Mouse (Mus musculus) CD4-positive, CD25-positive, alpha-beta regulatory T cell, adult 9 weeks (primary cell): ENCODE data around the gene Rcor2. TPM values are rescaled to one million over a fixed set of nuclear protein-coding genes. Genes with fewer than 3 reads are reported as not detected.

Experiments
- polyA plus RNA-seq: library from polyadenylated mRNA; unstranded; fragments of 100-300 nt; shearing (Covaris generic); gene quantifications from one replicate; pipeline ENCODE4 v1.2.1, GENCODE M21; 2017

The Rcor2 gene
- polyA plus RNA-seq = 0.27 TPM

DNA sequence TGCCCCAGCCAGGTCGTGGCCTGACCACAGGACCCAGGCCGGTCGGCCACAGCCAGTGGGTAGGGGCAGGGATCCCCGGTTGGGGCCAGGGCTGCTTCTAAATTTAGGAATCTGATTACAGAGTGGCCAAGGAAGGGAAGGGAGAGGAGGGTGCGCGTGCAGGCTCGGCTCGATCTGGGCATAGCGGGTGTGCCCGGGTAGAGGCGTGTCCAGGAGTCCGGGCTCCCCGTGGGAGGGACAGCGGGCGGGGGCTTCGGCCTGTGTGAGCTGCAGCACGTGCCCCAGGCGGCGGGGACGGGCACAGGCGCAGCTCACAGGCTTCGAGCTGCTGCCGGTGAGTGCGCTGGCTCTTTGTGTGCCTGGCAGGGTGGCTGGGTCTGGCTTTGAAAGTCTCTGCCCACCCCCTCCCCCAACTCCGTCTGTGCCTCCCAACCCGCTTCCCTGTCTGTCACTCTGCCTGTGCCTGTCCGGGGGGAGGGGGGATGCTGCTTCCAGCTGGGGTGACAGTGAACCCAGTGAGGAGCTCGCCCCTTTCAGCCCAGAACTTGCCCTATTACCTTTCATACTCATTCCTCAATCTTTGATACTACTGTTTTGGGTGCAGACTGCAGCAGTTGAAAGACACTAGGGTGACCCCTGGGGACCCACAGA lies at the start of gene Rcor2:
Rcor2 (plus strand) TSS at position 235 of the 651 bp plus-strand sequence.

DNA sequence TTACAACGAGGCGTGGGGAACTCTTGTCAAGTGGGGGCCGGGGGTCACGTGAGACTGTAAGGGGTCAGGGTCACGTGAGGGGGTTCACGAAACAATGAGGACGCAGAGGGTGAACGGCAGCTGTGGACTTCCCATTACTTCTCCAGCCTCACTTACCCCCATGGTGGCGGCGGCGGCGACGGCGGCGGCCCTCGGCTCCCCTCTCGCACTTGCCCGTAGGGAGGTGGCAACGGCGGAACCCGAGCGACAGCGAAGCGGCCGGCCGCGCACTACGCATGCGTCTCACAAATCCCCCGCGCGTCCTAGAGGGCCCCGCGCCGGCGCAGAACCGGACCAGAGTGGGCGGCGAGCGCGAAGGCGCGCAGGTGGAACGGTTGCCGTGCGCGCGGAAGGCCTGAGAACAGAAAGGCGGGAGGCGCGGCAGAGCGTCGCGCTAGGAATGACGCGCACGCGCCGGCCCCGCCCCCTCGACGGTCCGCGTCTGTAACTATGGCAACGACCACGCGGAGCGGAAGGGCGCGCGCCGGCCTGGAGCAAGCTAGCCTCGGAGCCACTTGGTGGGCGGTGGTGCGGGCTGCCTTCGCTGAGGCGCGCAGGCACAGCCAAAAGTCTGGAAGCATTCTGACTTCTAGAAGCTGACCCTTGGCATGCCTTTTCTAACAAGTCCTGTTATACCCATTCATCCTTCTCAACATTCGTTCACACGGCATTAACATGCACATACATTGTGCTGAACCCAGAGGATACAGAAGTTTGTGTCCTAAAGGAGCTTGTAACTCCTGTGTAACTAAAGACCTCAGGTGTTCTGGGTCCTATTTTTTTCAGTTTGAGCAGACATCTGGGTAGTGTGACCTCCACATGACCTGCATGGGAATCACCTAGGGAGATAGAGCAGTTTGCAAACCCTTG lies 26.1 kb upstream of the Rcor2 start, which contains the start of gene Naa40:
Naa40 (minus strand) TSS at position 402 of the 909 bp plus-strand sequence.

Other genes with a start within 250 kb of the Rcor2 start
- 429 TPM for gene Fermt3, start 247.9 kb upstream of the Rcor2 start, polyA plus RNA-seq
- 157 TPM for gene Stip1, start 227.4 kb upstream of the Rcor2 start, polyA plus RNA-seq
- gene Macrod1, start 210.5 kb upstream of the Rcor2 start, polyA plus RNA-seq = 2.8 TPM
- gene Flrt1, start 161.6 kb upstream of the Rcor2 start, polyA plus RNA-seq = 0.05 TPM
- 73.3 TPM for gene Otub1, start 61.0 kb upstream of the Rcor2 start, polyA plus RNA-seq
- gene Cox8a, start 49.7 kb upstream of the Rcor2 start, polyA plus RNA-seq = 544 TPM
- 41.7 TPM for gene Naa40, start 26.1 kb upstream of the Rcor2 start, polyA plus RNA-seq
- 83.1 TPM for gene Mark2, start 74.5 kb downstream of the Rcor2 start, polyA plus RNA-seq
- 4.3 TPM for gene Spindoc, start 115.7 kb downstream of the Rcor2 start, polyA plus RNA-seq
- gene 2700081O15Rik, start 150.3 kb downstream of the Rcor2 start, polyA plus RNA-seq = 0.09 TPM
- 81.5 TPM for gene Rtn3, start 216.0 kb downstream of the Rcor2 start, polyA plus RNA-seq
- gene Atl3, start 226.7 kb downstream of the Rcor2 start, polyA plus RNA-seq = 18.9 TPM